Mouse (Mus musculus) limb, embryonic 12.5 days (tissue): ENCODE measurements at regions not wholly inside any gene's neighbourhood (a gene's known extent, or its start where the extent isn't known, plus 50 kb on each side); places are given as distances from the start of the nearest gene placed in this dataset.
A peak's percentile ranks its signal among the peaks of the same experiment; 100 is the strongest.

Experiments used
- ATAC-seq: fragments of 200-750 bp; cut with Nextera tagmentation; 2 replicates; pipeline ENCODE4 v1.8.0; 2017; ENCODE audit warnings: low read depth, moderate TSS enrichment; ENCODE audit not compliant: insufficient number of reproducible peaks, insufficient read depth, low FRiP score, low TSS enrichment
- H3K27ac ChIP-seq: fragments of 300-500 bp; sonication (generic); 2 replicates; pipeline ENCODE4 v1.5.1; 2016; ENCODE audit warnings: mild to moderate bottlenecking, moderate library complexity
- H3K27me3 ChIP-seq: fragments of 300-500 bp; sonication (generic); 2 replicates; pipeline ENCODE4 v1.6.1; 2016; ENCODE audit warnings: mild to moderate bottlenecking, moderate library complexity
- H3K36me3 ChIP-seq: fragments of 300-500 bp; sonication (generic); 2 replicates; pipeline ENCODE4 v1.6.1; 2016; ENCODE audit warnings: mild to moderate bottlenecking, moderate library complexity
- H3K4me1 ChIP-seq: fragments of 300-500 bp; sonication (generic); replicated peaks from 2 replicates; pipeline ENCODE4 v1.6.1; 2016
- H3K4me2 ChIP-seq: fragments of 300-500 bp; sonication (generic); 2 replicates; pipeline ENCODE4 v1.6.1; 2016; ENCODE audit warnings: mild to moderate bottlenecking, moderate library complexity
- H3K4me3 ChIP-seq: fragments of 300-500 bp; sonication (generic); replicated peaks from 2 replicates; pipeline ENCODE4 v1.5.1; 2016; ENCODE audit warnings: mild to moderate bottlenecking
- H3K9ac ChIP-seq: fragments of 300-500 bp; sonication (generic); replicated peaks from 2 replicates; pipeline ENCODE4 v1.6.1; 2016; ENCODE audit warnings: mild to moderate bottlenecking, moderate library complexity
- H3K9me3 ChIP-seq: fragments of 300-500 bp; sonication (generic); 2 replicates; pipeline ENCODE4 v1.6.1; 2016; ENCODE audit warnings: mild to moderate bottlenecking, moderate library complexity
- WGBS: fragments of 180-500 bp; shearing (Covaris S2); methylation state at CpG from one replicate; pipeline ENCODE4 v1.1.7; 2016; 5-methylcytosine and 5-hydroxymethylcytosine counted together

- Histone ChIP-seq H3K27ac (0 out of 2 replicates have a peak overlapping the region, but pooled peaks have one; percentile 53), H3K27me3 (peaks cover 8% of the 10 kb centered on the region; the same call in 1 of the 2 replicates), H3K9me3 (no peaks in the 10 kb centered on the region), H3K9ac (no peak overlapping the region), H3K36me3 (no peaks in the 10 kb centered on the region), H3K4me2 (no peak overlapping the region), H3K4me1 (peaks cover 27% of the 10 kb centered on the region), H3K4me3 (no peak overlapping the region)
- WGBS: 81% methylated on average over 14 of the region's 14 CpGs
- no peak for ATAC-seq
Measured at GRCm38 (mm10) chr17:29775836-29776235, 59.0 kb upstream of the Ccdc167 start.

- 19% methylated on average over 14 of the region's 14 CpGs for WGBS
- H3K4me1 ChIP-seq: peaks cover 44% of the 10 kb centered on the region
- ATAC-seq: no peak
Measured at GRCm38 (mm10) chr17:29773339-29773738, 56.5 kb upstream of the Ccdc167 start.

GRCm38 (mm10) chr17:29770914-29771313 is 54.1 kb upstream of the Ccdc167 start:
- no peak overlapping the region for H3K4me3 ChIP-seq
- peaks cover 45% of the 10 kb centered on the region for H3K4me1 ChIP-seq
- no peak overlapping the region for H3K4me2 ChIP-seq
- no peak overlapping the region for H3K27ac ChIP-seq
- no peaks in the 10 kb centered on the region for H3K9me3 ChIP-seq
- no peaks in the 10 kb centered on the region for H3K36me3 ChIP-seq
- no peak for ATAC-seq
- 59% methylated on average over 9 of the region's 9 CpGs for WGBS
- no peak overlapping the region for H3K9ac ChIP-seq
- H3K27me3 ChIP-seq: peaks cover 8% of the 10 kb centered on the region; the same call in 1 of the 2 replicates

More at GRCm38 (mm10) chr17:29773339-29773738, 56.5 kb upstream of the Ccdc167 start:
- Histone ChIP-seq H3K9ac (no peak overlapping the region), H3K27ac (no peak overlapping the region), H3K9me3 (no peaks in the 10 kb centered on the region), H3K4me2 (no peak overlapping the region), H3K36me3 (no peaks in the 10 kb centered on the region), H3K4me3 (no peak overlapping the region), H3K27me3 (peaks cover 8% of the 10 kb centered on the region; the same call in 1 of the 2 replicates)

GRCm38 (mm10) chr17:29769631-29770030 is 52.8 kb upstream of the Ccdc167 start:
- no peak overlapping the region for H3K4me2 ChIP-seq
- H3K27ac ChIP-seq: 0 out of 2 replicates have a peak overlapping the region, but pooled peaks have one; percentile 3
- H3K36me3 ChIP-seq: no peaks in the 10 kb centered on the region
- peaks cover 8% of the 10 kb centered on the region; the same call in 1 of the 2 replicates for H3K27me3 ChIP-seq
- peaks cover 46% of the 10 kb centered on the region for H3K4me1 ChIP-seq
- ATAC-seq: no peak
- H3K9ac ChIP-seq: no peak overlapping the region
- H3K9me3 ChIP-seq: no peaks in the 10 kb centered on the region
- no peak overlapping the region for H3K4me3 ChIP-seq
- 82% methylated on average over 10 of the region's 10 CpGs for WGBS

- WGBS: 34% methylated on average over 7 of the region's 7 CpGs
- ATAC-seq: no peak
- no peak overlapping the region; the same call in 1 of the 2 replicates for H3K4me2 ChIP-seq
- no peaks in the 10 kb centered on the region for H3K9me3 ChIP-seq
- H3K9ac ChIP-seq: no peak overlapping the region
- peaks cover 46% of the 10 kb centered on the region for H3K4me1 ChIP-seq
- no peak overlapping the region for H3K27ac ChIP-seq
- H3K27me3 ChIP-seq: peaks cover 8% of the 10 kb centered on the region; the same call in 1 of the 2 replicates
- H3K36me3 ChIP-seq: no peaks in the 10 kb centered on the region
- H3K4me3 ChIP-seq: no peak overlapping the region
Measured at GRCm38 (mm10) chr17:29769143-29769542, 52.3 kb upstream of the Ccdc167 start.

- 60% methylated on average over 5 of the region's 5 CpGs for WGBS
- H3K4me2 ChIP-seq: no peak overlapping the region
- no peaks in the 10 kb centered on the region for H3K36me3 ChIP-seq
- H3K9me3 ChIP-seq: no peaks in the 10 kb centered on the region
- no peak for ATAC-seq
- peaks cover 8% of the 10 kb centered on the region; the same call in 1 of the 2 replicates for H3K27me3 ChIP-seq
- 0 out of 2 replicates have a peak overlapping the region, but pooled peaks have one; percentile 35 for H3K27ac ChIP-seq
- H3K4me1 ChIP-seq: peaks cover 46% of the 10 kb centered on the region
- H3K4me3 ChIP-seq: no peak overlapping the region
- H3K9ac ChIP-seq: no peak overlapping the region
Measured at GRCm38 (mm10) chr17:29768642-29769041, 51.8 kb upstream of the Ccdc167 start.
